Mouse (Mus musculus) forebrain, postnatal 0 days (tissue): ENCODE results near the gene Wbp1. TPM values are rescaled to one million over a fixed set of nuclear protein-coding genes. Genes with fewer than 3 reads are reported as not detected.

Experiments
- ATAC-seq: fragments of 200-750 bp; cut with Nextera tagmentation; 2 replicates; pipeline ENCODE4 v1.8.0; 2017; ENCODE audit warnings: mild to moderate bottlenecking, moderate library complexity
- DNase-seq: peaks from one replicate; pipeline ENCODE4 v3.0.0-alpha.2; 2015
- H3K27ac ChIP-seq: fragments of 300-500 bp; sonication (generic); 2 replicates; pipeline ENCODE4 v1.5.1; 2014; ENCODE audit warnings: low read depth, mild to moderate bottlenecking, antibody characterized with exemption, low read length, moderate library complexity, mixed read lengths
- H3K27me3 ChIP-seq: fragments of 300-500 bp; sonication (generic); 2 replicates; pipeline ENCODE4 v1.6.1; 2014; ENCODE audit warnings: mild to moderate bottlenecking, low read length, mixed read lengths; ENCODE audit not compliant: insufficient read depth
- H3K36me3 ChIP-seq: fragments of 300-500 bp; sonication (generic); 2 replicates; pipeline ENCODE4 v1.6.1; 2014; ENCODE audit warnings: mild to moderate bottlenecking, moderate library complexity; ENCODE audit not compliant: insufficient read depth
- H3K4me1 ChIP-seq: fragments of 300-500 bp; sonication (generic); 2 replicates; pipeline ENCODE4 v1.6.1; 2014; ENCODE audit warnings: antibody characterized with exemption; ENCODE audit not compliant: insufficient read depth
- H3K4me2 ChIP-seq: fragments of 300-500 bp; sonication (generic); 2 replicates; pipeline ENCODE4 v1.6.1; 2014; ENCODE audit warnings: low read depth, mild to moderate bottlenecking, moderate library complexity
- H3K4me3 ChIP-seq: fragments of 300-500 bp; sonication (generic); 2 replicates; pipeline ENCODE4 v1.5.1; 2014; ENCODE audit warnings: low read depth, low read length, mixed read lengths
- H3K9ac ChIP-seq: fragments of 300-500 bp; sonication (generic); 2 replicates; pipeline ENCODE4 v1.6.1; 2014; ENCODE audit warnings: mild to moderate bottlenecking
- H3K9me3 ChIP-seq: fragments of 300-500 bp; sonication (generic); 2 replicates; pipeline ENCODE4 v1.6.1; 2016; ENCODE audit warnings: low read length
- CTCF ChIP-seq: sonication (generic); IDR thresholded peaks from 2 replicates; pipeline ENCODE4 v1.5.1; 2016; ENCODE audit warnings: antibody characterized with exemption, control low read depth, low read depth
- WGBS: fragments of 180-500 bp; shearing (Covaris S2); extraction: QIAGEN DNeasy Blood & Tissue Kit; methylation state at CpG from one replicate; pipeline ENCODE4 v1.1.7; 2014; 5-methylcytosine and 5-hydroxymethylcytosine counted together
- polyA plus RNA-seq: library from polyadenylated mRNA; unstranded; fragments of >200 nt; fragmentation: Nextera tagmentation; extraction: Ambion mirVana; gene quantifications from 2 replicates; pipeline ENCODE4 v1.2.1, GENCODE M21; 2015
- total RNA-seq: library from RNA; depleted of rRNA; stranded (reverse); fragments of >200 nt; gene quantifications from 2 replicates; pipeline ENCODE4 v1.2.3, GENCODE M21; 2014

Wbp1 gene
- total and polyA plus RNA-seq, 2 experiments from 2014 or later, result 109 to 151 TPM

- Histone ChIP-seq H3K4me3 (peak within 1 kb of the TSS; percentile 66), H3K9ac (peak within 1 kb of the TSS; percentile 76), H3K9me3 (no peaks in the 10 kb centered on the region), H3K4me1 (peaks cover 8% of the 10 kb centered on the region; the same call in 1 of the 2 replicates), H3K27ac (peak within 1 kb of the TSS; percentile 82), H3K36me3 (no peaks in the 10 kb centered on the region; the same call in 1 of the 2 replicates), H3K27me3 (no peaks in the 10 kb centered on the region), H3K4me2 (peak within 1 kb of the TSS; percentile 99)
- TF ChIP-seq CTCF, result peak; percentile 81
- peak; percentile 90 for DNase-seq
- ATAC-seq, result peak; percentile 85
- WGBS, result under 1% methylated on average over 25 of the region's 25 CpGs
These were observed 20.1 kb downstream of the Wbp1 start, which contains the start of the genes Ccdc142 and Gm42688 for GRCm38 (mm10) chr6:83101316-83101687. Ccdc142 (plus strand) TSS chr6:83101601. Gm42688 (plus strand) TSS chr6:83101617.

DNA sequence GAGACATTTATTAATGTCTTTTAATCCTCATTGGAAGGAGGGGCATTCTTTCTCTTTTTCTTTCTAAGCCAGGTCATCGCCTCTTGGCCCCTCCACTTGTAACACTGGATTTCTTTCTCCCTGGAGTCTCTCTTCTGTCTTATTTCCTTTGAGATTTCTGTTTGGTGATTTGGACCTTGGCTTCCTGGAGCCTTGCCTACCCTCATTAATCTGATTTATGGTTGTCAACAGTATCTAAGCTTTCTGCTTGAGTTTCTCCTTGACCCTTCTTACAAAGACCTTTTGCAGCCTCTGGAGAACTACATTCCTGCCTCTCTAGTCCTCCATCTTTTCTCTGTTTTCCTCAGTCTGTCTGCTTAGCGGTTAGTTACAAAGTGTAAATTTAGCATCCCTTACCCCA, 22.9 kb downstream of the Wbp1 start:
- Histone ChIP-seq H3K4me3 (no peak overlapping the region), H3K4me1 (peaks cover 8% of the 10 kb centered on the region; the same call in 1 of the 2 replicates), H3K9ac (no peak overlapping the region), H3K9me3 (no peaks in the 10 kb centered on the region), H3K4me2 (no peak overlapping the region), H3K27me3 (no peaks in the 10 kb centered on the region), H3K27ac (no peak overlapping the region), H3K36me3 (no peaks in the 10 kb centered on the region)
- ATAC-seq (no peak), DNase-seq (no peak)
- WGBS, result 78% methylated on average over 2 of the region's 2 CpGs
- TF ChIP-seq CTCF, result no peak

GRCm38 (mm10) chr6:83095968-83096367, 25.4 kb downstream of the Wbp1 start:
- H3K27ac ChIP-seq, result no peak overlapping the region
- 37% methylated on average over 6 of the region's 6 CpGs for WGBS
- H3K9me3 ChIP-seq, result no peaks in the 10 kb centered on the region
- ATAC-seq, result no peak
- H3K9ac ChIP-seq, result no peak overlapping the region
- no peak for TF ChIP-seq CTCF
- no peak overlapping the region for H3K4me3 ChIP-seq
- H3K36me3 ChIP-seq, result no peaks in the 10 kb centered on the region
- no peaks in the 10 kb centered on the region for H3K4me1 ChIP-seq
- no peaks in the 10 kb centered on the region; the same call in 1 of the 2 replicates for H3K27me3 ChIP-seq
- no peak overlapping the region for H3K4me2 ChIP-seq
- DNase-seq, result no peak

- DNase-seq (no peak), ATAC-seq (no peak)
- Histone ChIP-seq H3K9ac (no peak overlapping the region), H3K27me3 (peaks cover 26% of the 10 kb centered on the region), H3K9me3 (no peaks in the 10 kb centered on the region), H3K4me1 (no peaks in the 10 kb centered on the region), H3K27ac (no peak overlapping the region), H3K36me3 (no peaks in the 10 kb centered on the region), H3K4me3 (no peak overlapping the region), H3K4me2 (no peak overlapping the region)
- no peak for TF ChIP-seq CTCF
- WGBS, result 48% methylated on average over 6 of the region's 6 CpGs
These were observed 28.8 kb downstream of the Wbp1 start for GRCm38 (mm10) chr6:83092416-83093127.

GRCm38 (mm10) chr6:83087926-83088260, 33.5 kb downstream of the Wbp1 start:
- 7% methylated on average over 9 of the region's 9 CpGs for WGBS
- Histone ChIP-seq H3K9me3 (no peaks in the 10 kb centered on the region), H3K27me3 (peaks cover 56% of the 10 kb centered on the region), H3K4me2 (peak overlapping the region; percentile 23; the same call in 1 of the 2 replicates), H3K4me1 (no peaks in the 10 kb centered on the region), H3K36me3 (no peaks in the 10 kb centered on the region), H3K4me3 (no peak overlapping the region), H3K27ac (no peak overlapping the region), H3K9ac (no peak overlapping the region)
- no peak for DNase-seq
- ATAC-seq, result no peak
- no peak for TF ChIP-seq CTCF

GRCm38 (mm10) chr6:83087205-83087925, 34.0 kb downstream of the Wbp1 start:
- Histone ChIP-seq H3K4me3 (no peak overlapping the region), H3K27ac (no peak overlapping the region), H3K4me1 (no peaks in the 10 kb centered on the region), H3K4me2 (peak overlapping the region; percentile 23; the same call in 1 of the 2 replicates), H3K36me3 (no peaks in the 10 kb centered on the region), H3K9ac (no peak overlapping the region), H3K9me3 (no peaks in the 10 kb centered on the region), H3K27me3 (peaks cover 56% of the 10 kb centered on the region)
- TF ChIP-seq CTCF, result no peak
- 1% methylated on average over 47 of the region's 47 CpGs for WGBS
- DNase-seq, result no peak
- ATAC-seq, result no peak
